Mouse (Mus musculus): ENCODE results near the gene Nrg3.
A peak's percentile ranks its signal among the peaks of the same experiment; 100 is the strongest.
"Not testable (repeated sequence)": the region's sequence is repeated elsewhere in the genome, so short reads cannot be mapped to it uniquely, and the experiment has no call there.

The Nrg3 gene

DNA sequence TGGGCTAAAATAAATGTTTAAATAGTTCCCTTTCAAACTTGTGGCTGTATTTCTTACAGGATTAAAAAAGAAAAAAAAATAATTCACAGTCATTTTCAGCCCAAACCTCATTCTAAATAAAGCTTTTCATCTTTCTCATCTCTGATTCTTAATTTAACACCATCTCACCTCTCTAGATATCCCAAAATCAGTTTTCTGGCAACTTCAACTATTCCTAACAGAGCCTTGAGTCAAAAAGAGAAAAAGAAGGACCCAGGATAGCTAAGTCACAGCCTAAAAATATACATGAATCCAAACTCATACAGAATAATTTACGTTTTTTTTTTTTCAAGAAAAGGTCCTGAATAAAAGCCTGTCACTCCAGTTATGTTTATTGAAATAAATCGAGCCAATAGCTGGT, 232.6 kb downstream of the Nrg3 start:
- peak; percentile 57 for DNase-seq (ENCODE audit: low read depth, low spot score)

DNA sequence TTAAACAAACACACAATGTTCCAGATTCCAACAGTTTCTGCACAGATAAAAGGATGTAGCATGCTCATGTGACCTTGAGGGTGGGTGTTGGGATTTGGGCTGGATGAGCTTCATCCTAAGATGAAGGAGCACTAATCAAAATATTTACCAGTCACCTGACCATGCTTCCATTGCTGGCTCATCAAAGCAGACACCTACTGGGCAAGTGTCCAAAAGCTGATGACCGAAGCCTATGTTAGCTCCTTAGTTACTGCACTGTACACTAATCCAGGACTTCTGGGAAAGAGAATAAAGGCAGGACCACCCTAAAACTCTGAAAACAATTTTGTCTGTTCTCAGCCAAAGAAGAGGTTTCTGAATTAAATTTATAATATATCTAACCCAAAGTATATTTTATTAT, 261.4 kb downstream of the Nrg3 start:
- DNase-seq (ENCODE audit: low read depth, low spot score), result no peak

DNA sequence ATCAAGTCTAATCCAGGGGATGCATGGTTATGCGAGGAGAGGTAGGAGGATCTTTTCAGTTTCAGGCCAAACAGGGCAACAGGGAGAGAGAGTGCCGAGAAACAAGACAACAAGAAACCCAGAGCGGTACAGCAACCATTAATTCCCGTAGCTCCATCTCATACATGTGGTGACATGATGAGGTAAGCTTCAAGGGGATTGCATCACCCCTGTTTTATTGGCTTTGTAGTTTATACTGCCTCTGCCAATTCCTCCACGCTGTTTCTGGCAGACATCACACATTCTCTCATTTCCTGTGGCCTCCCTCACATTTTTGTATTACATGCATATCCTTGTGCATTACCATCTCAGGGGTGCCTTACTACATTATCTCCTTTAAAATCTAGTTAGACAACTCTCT, 280.9 kb downstream of the Nrg3 start:
- peak; percentile 53 for DNase-seq (ENCODE audit: low read depth, low spot score)

GRCm38 (mm10) chr14:39173709-39174108, 299.2 kb downstream of the Nrg3 start:
- DNase-seq (ENCODE audit: low read depth, low spot score), result peak; percentile 76

DNA sequence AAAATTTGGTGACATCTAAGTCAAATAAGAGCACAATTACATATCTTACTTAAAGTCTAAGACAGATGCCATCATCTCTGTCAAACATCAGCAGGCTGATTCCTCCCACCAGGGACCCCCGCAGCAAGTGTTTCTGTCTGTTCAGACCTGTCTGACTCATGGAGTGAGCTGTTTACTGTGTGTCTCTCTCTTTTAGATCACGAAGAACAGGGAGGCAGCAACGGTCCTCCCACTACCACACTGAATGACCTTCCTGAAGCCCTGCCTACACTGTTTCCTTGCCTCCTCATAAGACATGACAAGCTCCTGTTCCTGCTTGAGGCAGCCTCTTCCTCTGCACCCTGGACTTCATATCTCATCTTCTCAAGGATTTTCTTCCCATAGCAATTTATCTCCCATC, 312.7 kb downstream of the Nrg3 start:
- DNase-seq (ENCODE audit: low read depth, low spot score), result peak; percentile 62

- DNase-seq (ENCODE audit: low read depth, low spot score), result peak; percentile 60
Measured at GRCm38 (mm10) chr14:39155462-39155861, 317.4 kb downstream of the Nrg3 start.

- peak; percentile 62 for DNase-seq (ENCODE audit: low read depth, low spot score)
Measured at GRCm38 (mm10) chr14:39129766-39130165, 343.1 kb downstream of the Nrg3 start.

GRCm38 (mm10) chr14:39117977-39118376, 354.9 kb downstream of the Nrg3 start:
- no peak for DNase-seq (ENCODE audit: low read depth, low spot score)

GRCm38 (mm10) chr14:39116522-39117231, 356.2 kb downstream of the Nrg3 start:
- not testable (repeated sequence) for DNase-seq (ENCODE audit: low read depth, low spot score)

- DNase-seq (ENCODE audit: low read depth, low spot score), result peak; percentile 81
Measured at GRCm38 (mm10) chr14:39109566-39109965, 363.3 kb downstream of the Nrg3 start.

GRCm38 (mm10) chr14:39106776-39107175, 366.1 kb downstream of the Nrg3 start:
- peak; percentile 77 for DNase-seq (ENCODE audit: low read depth, low spot score)

DNA sequence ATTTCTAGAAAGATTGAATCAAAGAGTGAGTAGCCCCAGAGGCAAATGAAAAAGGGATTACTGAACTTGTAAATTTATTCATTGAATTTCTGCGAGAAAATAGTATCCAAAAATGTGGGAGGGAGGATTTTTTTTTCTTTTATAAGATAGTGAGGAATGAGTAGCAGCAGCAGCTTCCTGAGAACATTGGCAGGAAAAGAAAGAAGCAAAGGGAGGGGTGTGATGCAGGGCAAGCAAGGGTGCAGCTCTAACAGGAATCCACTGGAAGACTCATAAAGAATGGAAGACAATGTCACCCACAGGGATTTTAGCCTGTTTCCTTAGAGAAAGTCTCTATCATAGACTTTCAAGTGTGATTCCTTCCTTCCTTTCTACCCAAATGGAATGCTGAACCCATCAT, 377.7 kb downstream of the Nrg3 start:
- DNase-seq (ENCODE audit: low read depth, low spot score), result peak; percentile 61

DNA sequence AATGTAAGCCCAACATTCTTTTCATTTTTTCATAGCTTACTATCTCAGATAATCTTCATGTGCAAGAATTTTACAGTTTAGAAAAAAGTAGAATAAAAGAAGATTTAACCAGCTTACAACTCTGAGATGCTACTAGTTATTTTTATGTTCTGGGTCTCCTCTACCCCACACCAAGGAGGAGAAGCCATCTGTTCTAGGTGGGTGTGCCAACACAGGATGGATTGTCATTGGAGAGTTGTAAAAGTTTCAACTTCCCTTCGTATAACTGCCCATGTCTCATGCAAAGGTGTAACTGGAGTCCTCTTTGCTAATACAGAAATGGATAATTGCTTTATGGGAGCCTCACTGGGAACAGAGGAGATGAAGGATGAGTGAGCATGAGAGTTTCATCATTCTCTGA, 393.4 kb downstream of the Nrg3 start:
- peak; percentile 67 for DNase-seq (ENCODE audit: low read depth, low spot score)

DNA sequence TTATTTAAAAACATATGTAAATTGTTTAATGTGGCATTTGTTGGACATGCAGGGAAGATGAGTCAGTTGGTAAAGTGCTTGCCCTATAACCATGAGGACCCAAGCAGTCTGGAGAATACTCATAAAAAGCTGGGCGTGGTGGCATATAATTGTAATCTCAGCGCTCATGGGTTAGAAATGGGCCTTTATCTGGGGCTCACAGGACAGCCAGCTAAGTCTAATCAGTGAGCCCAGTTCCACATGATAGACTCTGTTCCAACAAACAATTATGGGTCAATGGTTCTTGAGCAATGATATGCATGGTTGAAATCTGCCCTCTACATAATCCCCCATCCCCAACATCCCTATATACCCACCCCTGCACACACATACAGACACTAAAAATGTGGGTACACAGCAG, 421.3 kb downstream of the Nrg3 start:
- DNase-seq (ENCODE audit: low read depth, low spot score), result no peak

DNA sequence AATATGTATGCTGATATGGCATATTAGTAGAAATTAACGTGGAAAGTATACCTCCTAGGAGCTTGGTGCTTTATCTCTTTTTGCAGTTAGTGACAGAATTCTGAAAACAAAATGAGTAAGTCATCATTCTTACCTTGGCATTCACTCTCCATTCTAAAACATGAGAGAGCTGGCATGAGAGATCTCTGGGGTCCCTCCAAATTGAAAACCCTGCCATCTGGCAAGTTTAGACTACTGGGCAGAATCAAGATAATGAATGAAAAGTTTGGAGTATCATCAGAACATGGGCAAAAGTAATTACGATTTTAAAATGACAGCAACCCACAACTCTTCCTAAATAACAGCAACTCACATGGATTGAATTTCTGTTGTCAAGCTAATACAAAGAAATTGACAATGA, 423.9 kb downstream of the Nrg3 start:
- DNase-seq (ENCODE audit: low read depth, low spot score), result no peak

DNA sequence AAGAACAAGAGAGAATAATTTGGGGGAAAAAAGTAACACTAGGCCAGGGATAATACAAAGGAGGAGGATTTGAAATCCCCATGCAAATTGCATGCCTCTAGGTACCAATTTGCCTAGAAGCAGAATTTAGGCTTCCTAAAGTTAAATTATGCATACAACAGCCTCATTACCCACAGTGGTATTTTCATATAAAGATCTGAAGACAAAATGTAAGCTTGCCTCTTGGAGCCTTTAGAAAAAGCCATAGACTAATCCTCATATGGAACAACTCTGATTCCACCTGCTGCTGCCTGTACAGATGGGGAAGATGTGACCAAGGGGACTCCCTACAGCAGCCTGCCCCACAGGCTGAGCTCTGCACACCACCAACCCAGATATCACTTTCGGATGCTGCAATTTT, 428.6 kb downstream of the Nrg3 start:
- peak; percentile 37 for DNase-seq (ENCODE audit: low read depth, low spot score)

GRCm38 (mm10) chr14:39043793-39044192, 429.1 kb downstream of the Nrg3 start:
- DNase-seq (ENCODE audit: low read depth, low spot score), result peak; percentile 79

- peak; percentile 37 for DNase-seq (ENCODE audit: low read depth, low spot score)
Measured at GRCm38 (mm10) chr14:39043384-39043783, 429.5 kb downstream of the Nrg3 start.

- DNase-seq (ENCODE audit: low read depth, low spot score), result peak; percentile 85
Measured at GRCm38 (mm10) chr14:39039046-39039445, 433.8 kb downstream of the Nrg3 start.

- peak; percentile 79 for DNase-seq (ENCODE audit: low read depth, low spot score)
Measured at GRCm38 (mm10) chr14:39034482-39034881, 438.4 kb downstream of the Nrg3 start.

DNA sequence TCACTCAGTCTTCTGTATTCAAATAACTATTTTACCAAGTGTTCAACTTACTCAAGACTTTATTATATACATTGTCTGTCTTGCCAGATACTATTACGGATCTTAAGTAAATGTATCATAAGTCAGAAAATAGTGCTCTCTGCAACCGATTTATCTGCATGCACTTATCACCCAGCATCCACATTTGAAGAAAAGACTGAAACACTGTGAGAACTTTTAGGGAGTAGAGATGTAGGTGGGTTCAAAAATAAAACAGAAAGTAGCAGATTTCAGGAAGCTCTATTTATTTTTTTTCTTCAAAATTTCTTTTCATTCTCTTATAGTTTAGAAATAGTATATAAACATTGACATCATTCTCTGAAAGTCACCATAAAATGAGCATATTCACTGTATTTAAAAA, 449.8 kb downstream of the Nrg3 start:
- DNase-seq (ENCODE audit: low read depth, low spot score), result peak; percentile 63

GRCm38 (mm10) chr14:39014126-39014525, 458.8 kb downstream of the Nrg3 start:
- DNase-seq (ENCODE audit: low read depth, low spot score), result no peak

- peak; percentile 59 for DNase-seq (ENCODE audit: low read depth, low spot score)
Measured at GRCm38 (mm10) chr14:38997843-38998242, 475.0 kb downstream of the Nrg3 start.

GRCm38 (mm10) chr14:38992574-38992866, 480.4 kb downstream of the Nrg3 start:
- DNase-seq (ENCODE audit: low read depth, low spot score), result no peak
